Mouse (Mus musculus) midbrain, embryonic 11.5 days (tissue): Measurements from ENCODE around the gene Tspan4. TPM values are rescaled to one million over a fixed set of nuclear protein-coding genes. Genes with fewer than 3 reads are reported as not detected.
"Not testable (repeated sequence)": the region's sequence is repeated elsewhere in the genome, so short reads cannot be mapped to it uniquely, and the experiment has no call there.

Experiments used
- ATAC-seq: fragments of 200-750 bp; cut with Nextera tagmentation; 2 replicates; pipeline ENCODE4 v1.8.0; 2017; ENCODE audit warnings: moderate TSS enrichment, moderate library complexity; ENCODE audit not compliant: low FRiP score
- DNase-seq: peaks from one replicate; pipeline ENCODE4 v3.0.0; 2015; ENCODE audit warnings: low spot score; ENCODE audit errors: missing footprints
- H3K27ac ChIP-seq: fragments of 300-500 bp; sonication (generic); 2 replicates; pipeline ENCODE4 v1.5.1; 2014; ENCODE audit warnings: low read depth, low read length
- H3K27me3 ChIP-seq: fragments of 300-500 bp; sonication (generic); 2 replicates; pipeline ENCODE4 v1.6.1; 2014; ENCODE audit warnings: mild to moderate bottlenecking, low read length, moderate library complexity, mixed read lengths; ENCODE audit not compliant: control insufficient read depth, insufficient read depth
- H3K36me3 ChIP-seq: fragments of 300-500 bp; sonication (generic); 2 replicates; pipeline ENCODE4 v1.6.1; 2014; ENCODE audit warnings: mild to moderate bottlenecking, low read length, moderate library complexity, mixed read lengths; ENCODE audit not compliant: control insufficient read depth, insufficient read depth
- H3K4me1 ChIP-seq: fragments of 300-500 bp; sonication (generic); 2 replicates; pipeline ENCODE4 v1.6.1; 2014; ENCODE audit warnings: low read length; ENCODE audit not compliant: control insufficient read depth, insufficient read depth
- H3K4me2 ChIP-seq: fragments of 300-500 bp; sonication (generic); 2 replicates; pipeline ENCODE4 v1.6.1; 2014; ENCODE audit warnings: mild to moderate bottlenecking, moderate library complexity
- H3K4me3 ChIP-seq: fragments of 300-500 bp; sonication (generic); 2 replicates; pipeline ENCODE4 v1.5.1; 2014; ENCODE audit warnings: low read depth, low read length
- H3K9ac ChIP-seq: fragments of 300-500 bp; sonication (generic); 2 replicates; pipeline ENCODE4 v1.6.1; 2014; ENCODE audit warnings: low read length
- H3K9me3 ChIP-seq: fragments of 300-500 bp; sonication (generic); 2 replicates; pipeline ENCODE4 v1.6.1; 2016; ENCODE audit warnings: low read length; ENCODE audit not compliant: control insufficient read depth
- WGBS: fragments of 180-500 bp; shearing (Covaris S2); extraction: QIAGEN DNeasy Blood & Tissue Kit; methylation state at CpG from one replicate; pipeline ENCODE4 v1.1.7; 2014; 5-methylcytosine and 5-hydroxymethylcytosine counted together
- polyA plus RNA-seq: library from polyadenylated mRNA; unstranded; fragments of >200 nt; fragmentation: Nextera tagmentation; extraction: Ambion mirVana; gene quantifications from 2 replicates; pipeline ENCODE4 v1.2.1, GENCODE M21; 2014

Gene Tspan4
- polyA plus RNA-seq, 1 experiment from 2014 or later: 28.6 TPM

- peak within 1 kb of the TSS; percentile 77 for H3K4me2 ChIP-seq
- 1% methylated on average over 25 of the region's 25 CpGs for WGBS
- peak within 1 kb of the TSS; percentile 70 for H3K9ac ChIP-seq
- H3K27me3 ChIP-seq: no peaks in the 10 kb centered on the region
- peaks cover 19% of the 10 kb centered on the region for H3K4me1 ChIP-seq
- H3K36me3 ChIP-seq: peaks cover 5% of the 10 kb centered on the region; the same call in 1 of the 2 replicates
- ATAC-seq: peak; percentile 12; the same call in 1 of the 2 replicates
- peak; percentile 94 for DNase-seq
- H3K9me3 ChIP-seq: no peaks in the 10 kb centered on the region
- H3K4me3 ChIP-seq: peak within 1 kb of the TSS; percentile 43
- no peak within 1 kb of the TSS for H3K27ac ChIP-seq
Observed at GRCm38 (mm10) chr7:141443828-141444237, 31.2 kb upstream of the Tspan4 start, which contains the start of gene Pidd1. Gene Pidd1, minus strand, starts transcription at chr7:141444025.

GRCm38 (mm10) chr7:141446374-141446773 lies 28.7 kb upstream of the Tspan4 start:
- not testable (repeated sequence) for H3K4me2 ChIP-seq, H3K27me3 ChIP-seq, H3K4me3 ChIP-seq, H3K9me3 ChIP-seq, DNase-seq, H3K27ac ChIP-seq, ATAC-seq, H3K9ac ChIP-seq
- Histone ChIP-seq H3K36me3 (peaks cover 14% of the 10 kb centered on the region), H3K4me1 (peaks cover 22% of the 10 kb centered on the region)
- WGBS: 92% methylated on average over 3 of the region's 3 CpGs

- Histone ChIP-seq H3K36me3 (peaks cover 14% of the 10 kb centered on the region), H3K4me3 (peak within 1 kb of the TSS; percentile 83), H3K27ac (peak within 1 kb of the TSS; percentile 62), H3K4me1 (peaks cover 22% of the 10 kb centered on the region), H3K4me2 (peak within 1 kb of the TSS; percentile 86), H3K9ac (peak within 1 kb of the TSS; percentile 91), H3K9me3 (no peaks in the 10 kb centered on the region), H3K27me3 (no peaks in the 10 kb centered on the region)
- DNase-seq: peak; percentile 99
- ATAC-seq: peak; percentile 91
- WGBS: under 1% methylated on average over 63 of the region's 63 CpGs
Observed at GRCm38 (mm10) chr7:141447110-141447991, 27.7 kb upstream of the Tspan4 start, which contains the start of gene Rplp2. Gene Rplp2, plus strand, starts transcription at chr7:141447370.

GRCm38 (mm10) chr7:141451928-141452327 lies 23.1 kb upstream of the Tspan4 start:
- no peak for ATAC-seq
- Histone ChIP-seq H3K27ac (no peak overlapping the region), H3K9me3 (no peaks in the 10 kb centered on the region)

GRCm38 (mm10) chr7:141453636-141454035 lies 21.4 kb upstream of the Tspan4 start:
- Histone ChIP-seq H3K36me3 (peaks cover 12% of the 10 kb centered on the region), H3K4me1 (peaks cover 12% of the 10 kb centered on the region), H3K9ac (no peak overlapping the region), H3K27ac (no peak overlapping the region), H3K9me3 (no peaks in the 10 kb centered on the region), H3K4me3 (no peak overlapping the region), H3K27me3 (0 out of 2 replicates have a peak, but pooled peaks cover 2% of the 10 kb centered on the region), H3K4me2 (no peak overlapping the region)
- no peak for ATAC-seq
- 82% methylated on average over 2 of the region's 2 CpGs for WGBS
- DNase-seq: no peak

More at GRCm38 (mm10) chr7:141451928-141452327, 23.1 kb upstream of the Tspan4 start:
- Histone ChIP-seq H3K36me3 (peaks cover 14% of the 10 kb centered on the region), H3K4me2 (no peak overlapping the region), H3K9ac (no peak overlapping the region), H3K4me3 (no peak overlapping the region), H3K27me3 (0 out of 2 replicates have a peak, but pooled peaks cover 2% of the 10 kb centered on the region), H3K4me1 (peaks cover 19% of the 10 kb centered on the region)
- no peak for DNase-seq

- DNase-seq: peak; percentile 98
- peaks cover 6% of the 10 kb centered on the region for H3K36me3 ChIP-seq
- H3K27ac ChIP-seq: no peak within 1 kb of the TSS
- WGBS: under 1% methylated on average over 45 of the region's 45 CpGs
- H3K27me3 ChIP-seq: peaks cover 3% of the 10 kb centered on the region
- peak within 1 kb of the TSS; percentile 62 for H3K4me3 ChIP-seq
- peak within 1 kb of the TSS; percentile 98 for H3K4me2 ChIP-seq
- ATAC-seq: peak; percentile 80
- H3K9ac ChIP-seq: peak within 1 kb of the TSS; percentile 76
- H3K4me1 ChIP-seq: peaks cover 8% of the 10 kb centered on the region
- no peaks in the 10 kb centered on the region for H3K9me3 ChIP-seq
Observed at GRCm38 (mm10) chr7:141454967-141455551, 20.0 kb upstream of the Tspan4 start, which contains the start of gene Pnpla2. Gene Pnpla2, plus strand, starts transcription at chr7:141455198.

GRCm38 (mm10) chr7:141455610-141456314 lies 19.3 kb upstream of the Tspan4 start:
- Histone ChIP-seq H3K4me2 (peak overlapping the region; percentile 98), H3K4me1 (peaks cover 8% of the 10 kb centered on the region), H3K27me3 (peaks cover 10% of the 10 kb centered on the region), H3K36me3 (peaks cover 2% of the 10 kb centered on the region), H3K9me3 (no peaks in the 10 kb centered on the region), H3K9ac (peak overlapping the region; percentile 76), H3K27ac (no peak overlapping the region), H3K4me3 (peak overlapping the region; percentile 62)
- ATAC-seq (peak; percentile 47), DNase-seq (no peak)
- WGBS: 2% methylated on average over 23 of the region's 23 CpGs

GRCm38 (mm10) chr7:141456739-141457138 lies 18.3 kb upstream of the Tspan4 start:
- no peak overlapping the region for H3K4me2 ChIP-seq
- WGBS: 91% methylated on average over 6 of the region's 6 CpGs

More at GRCm38 (mm10) chr7:141456739-141457138, 18.3 kb upstream of the Tspan4 start:
- no peak overlapping the region for H3K9ac ChIP-seq
- H3K9me3 ChIP-seq: no peaks in the 10 kb centered on the region
- H3K27ac ChIP-seq: no peak overlapping the region
- DNase-seq: no peak
- H3K36me3 ChIP-seq: no peaks in the 10 kb centered on the region; the same call in 1 of the 2 replicates
- H3K27me3 ChIP-seq: peaks cover 20% of the 10 kb centered on the region
- H3K4me1 ChIP-seq: peaks cover 10% of the 10 kb centered on the region
- no peak for ATAC-seq
- H3K4me3 ChIP-seq: no peak overlapping the region
